Mouse (Mus musculus): Measurements from ENCODE around the gene Atp1b3.

GRCm38 (mm10) chr9:96331146-96331545 lies 33.1 kb downstream of the Atp1b3 start:
- TF ChIP-seq CTCF (IDR thresholded peaks at IDR 0.05; ENCODE audit: extremely low read depth, insufficient read depth, low read length), result no peak
- no peak for TF ChIP-seq POLR2A (IDR thresholded peaks at IDR 0.05; ENCODE audit: extremely low read depth, insufficient read depth, low read length)

All from cortical plate, adult 2 months (tissue).